Mouse (Mus musculus) neural tube, embryonic 12.5 days (tissue): ENCODE measurements at regions not wholly inside any gene's neighbourhood (a gene's known extent, or its start where the extent isn't known, plus 50 kb on each side); places are given as distances from the start of the nearest gene placed in this dataset.

ENCODE experiments used
- ATAC-seq: fragments of 200-750 bp; cut with Nextera tagmentation; 2 replicates; pipeline ENCODE4 v1.8.0; 2017; ENCODE audit warnings: low read depth, mild to moderate bottlenecking, moderate TSS enrichment, moderate library complexity; ENCODE audit not compliant: low FRiP score
- H3K27ac ChIP-seq: fragments of 300-500 bp; sonication (generic); 2 replicates; pipeline ENCODE4 v1.5.1; 2016
- H3K27me3 ChIP-seq: fragments of 300-500 bp; sonication (generic); replicated peaks from 2 replicates; pipeline ENCODE4 v1.6.1; 2016; ENCODE audit warnings: mild to moderate bottlenecking
- H3K36me3 ChIP-seq: fragments of 300-500 bp; sonication (generic); 2 replicates; pipeline ENCODE4 v1.6.1; 2016; ENCODE audit warnings: mild to moderate bottlenecking
- H3K4me1 ChIP-seq: fragments of 300-500 bp; sonication (generic); 2 replicates; pipeline ENCODE4 v1.6.1; 2016
- H3K4me2 ChIP-seq: fragments of 300-500 bp; sonication (generic); replicated peaks from 2 replicates; pipeline ENCODE4 v1.6.1; 2016; ENCODE audit warnings: mild to moderate bottlenecking
- H3K4me3 ChIP-seq: fragments of 300-500 bp; sonication (generic); 2 replicates; pipeline ENCODE4 v1.5.1; 2016
- H3K9ac ChIP-seq: fragments of 300-500 bp; sonication (generic); 2 replicates; pipeline ENCODE4 v1.6.1; 2016; ENCODE audit warnings: mild to moderate bottlenecking
- H3K9me3 ChIP-seq: fragments of 300-500 bp; sonication (generic); 2 replicates; pipeline ENCODE4 v1.6.1; 2016; ENCODE audit warnings: mild to moderate bottlenecking
- WGBS: fragments of 180-500 bp; shearing (Covaris S2); methylation state at CpG from one replicate; pipeline ENCODE4 v1.1.7; 2016; 5-methylcytosine and 5-hydroxymethylcytosine counted together

- Histone ChIP-seq H3K9me3 (no peaks in the 10 kb centered on the region), H3K9ac (no peak overlapping the region)
- ATAC-seq: no peak
These were observed 245.2 kb downstream of the Sv2b start for GRCm38 (mm10) chr7:75063816-75064215.

GRCm38 (mm10) chr7:75050231-75050630 lies 258.8 kb downstream of the Sv2b start:
- H3K4me1 ChIP-seq: no peaks in the 10 kb centered on the region
- WGBS: 76% methylated on average over 1 of the region's 1 CpGs
- no peak overlapping the region for H3K9ac ChIP-seq
- H3K27me3 ChIP-seq: no peaks in the 10 kb centered on the region
- H3K27ac ChIP-seq: no peak overlapping the region
- no peak overlapping the region for H3K4me3 ChIP-seq
- H3K4me2 ChIP-seq: no peak overlapping the region
- ATAC-seq: no peak
- H3K36me3 ChIP-seq: no peaks in the 10 kb centered on the region
- H3K9me3 ChIP-seq: no peaks in the 10 kb centered on the region

More at GRCm38 (mm10) chr7:75063816-75064215, 245.2 kb downstream of the Sv2b start:
- Histone ChIP-seq H3K4me1 (no peaks in the 10 kb centered on the region), H3K4me3 (no peak overlapping the region), H3K4me2 (no peak overlapping the region), H3K36me3 (no peaks in the 10 kb centered on the region), H3K27ac (no peak overlapping the region), H3K27me3 (no peaks in the 10 kb centered on the region)
- WGBS: 54% methylated on average over 2 of the region's 2 CpGs

GRCm38 (mm10) chr7:75049751-75050150 lies 259.3 kb downstream of the Sv2b start:
- Histone ChIP-seq H3K4me2 (no peak overlapping the region), H3K27me3 (no peaks in the 10 kb centered on the region), H3K27ac (no peak overlapping the region), H3K9me3 (no peaks in the 10 kb centered on the region), H3K4me3 (no peak overlapping the region), H3K4me1 (no peaks in the 10 kb centered on the region), H3K9ac (no peak overlapping the region), H3K36me3 (no peaks in the 10 kb centered on the region)
- no peak for ATAC-seq
- WGBS: 71% methylated on average over 5 of the region's 5 CpGs

GRCm38 (mm10) chr7:75048822-75049221 lies 260.2 kb downstream of the Sv2b start:
- Histone ChIP-seq H3K4me1 (no peaks in the 10 kb centered on the region), H3K27me3 (no peaks in the 10 kb centered on the region), H3K27ac (no peak overlapping the region), H3K4me3 (no peak overlapping the region), H3K4me2 (no peak overlapping the region), H3K9me3 (no peaks in the 10 kb centered on the region), H3K9ac (no peak overlapping the region), H3K36me3 (no peaks in the 10 kb centered on the region)
- no peak for ATAC-seq
- 86% methylated on average over 2 of the region's 2 CpGs for WGBS

- ATAC-seq: no peak
- Histone ChIP-seq H3K4me1 (no peaks in the 10 kb centered on the region), H3K36me3 (no peaks in the 10 kb centered on the region), H3K4me2 (no peak overlapping the region), H3K27ac (no peak overlapping the region), H3K9me3 (no peaks in the 10 kb centered on the region), H3K4me3 (no peak overlapping the region), H3K9ac (no peak overlapping the region), H3K27me3 (no peaks in the 10 kb centered on the region)
- WGBS: 90% methylated on average over 3 of the region's 3 CpGs
These were observed 261.2 kb downstream of the Sv2b start for GRCm38 (mm10) chr7:75047827-75048226.

GRCm38 (mm10) chr7:75040871-75041270 lies 268.2 kb downstream of the Sv2b start:
- H3K9me3 ChIP-seq: no peaks in the 10 kb centered on the region
- no peak overlapping the region for H3K4me2 ChIP-seq
- no peaks in the 10 kb centered on the region for H3K27me3 ChIP-seq
- ATAC-seq: no peak
- no peak overlapping the region for H3K27ac ChIP-seq
- no peak overlapping the region for H3K4me3 ChIP-seq
- WGBS: 78% methylated on average over 6 of the region's 6 CpGs
- H3K36me3 ChIP-seq: no peaks in the 10 kb centered on the region
- H3K4me1 ChIP-seq: no peaks in the 10 kb centered on the region
- H3K9ac ChIP-seq: no peak overlapping the region

- WGBS: 40% methylated on average over 2 of the region's 2 CpGs
- Histone ChIP-seq H3K27me3 (no peaks in the 10 kb centered on the region), H3K9ac (no peak overlapping the region), H3K36me3 (no peaks in the 10 kb centered on the region), H3K4me3 (no peak overlapping the region), H3K9me3 (no peaks in the 10 kb centered on the region), H3K4me2 (no peak overlapping the region), H3K4me1 (no peaks in the 10 kb centered on the region), H3K27ac (no peak overlapping the region)
- ATAC-seq: no peak
These were observed 282.9 kb downstream of the Sv2b start for GRCm38 (mm10) chr7:75026191-75026590.

GRCm38 (mm10) chr7:75021966-75022365 lies 287.1 kb downstream of the Sv2b start:
- Histone ChIP-seq H3K27ac (no peak overlapping the region), H3K36me3 (no peaks in the 10 kb centered on the region), H3K4me1 (no peaks in the 10 kb centered on the region), H3K9ac (no peak overlapping the region), H3K4me2 (no peak overlapping the region), H3K27me3 (no peaks in the 10 kb centered on the region), H3K9me3 (no peaks in the 10 kb centered on the region), H3K4me3 (no peak overlapping the region)
- no peak for ATAC-seq
- 53% methylated on average over 6 of the region's 6 CpGs for WGBS

GRCm38 (mm10) chr7:75018640-75019039 lies 290.4 kb downstream of the Sv2b start:
- H3K9ac ChIP-seq: no peak overlapping the region
- H3K4me2 ChIP-seq: no peak overlapping the region
- H3K27me3 ChIP-seq: no peaks in the 10 kb centered on the region
- no peaks in the 10 kb centered on the region for H3K9me3 ChIP-seq
- no peaks in the 10 kb centered on the region for H3K4me1 ChIP-seq
- 72% methylated on average over 7 of the region's 7 CpGs for WGBS
- no peaks in the 10 kb centered on the region for H3K36me3 ChIP-seq
- H3K4me3 ChIP-seq: no peak overlapping the region
- no peak for ATAC-seq
- no peak overlapping the region for H3K27ac ChIP-seq

GRCm38 (mm10) chr7:75008481-75008880 lies 300.6 kb downstream of the Sv2b start:
- Histone ChIP-seq H3K27me3 (no peaks in the 10 kb centered on the region), H3K4me2 (no peak overlapping the region), H3K4me3 (no peak overlapping the region), H3K9me3 (no peaks in the 10 kb centered on the region), H3K36me3 (no peaks in the 10 kb centered on the region), H3K9ac (no peak overlapping the region), H3K4me1 (no peaks in the 10 kb centered on the region), H3K27ac (no peak overlapping the region)
- 81% methylated on average over 2 of the region's 2 CpGs for whole genome bisulfite sequencing
- no peak for ATAC-seq

- Histone ChIP-seq H3K27ac (no peak overlapping the region), H3K4me1 (no peaks in the 10 kb centered on the region), H3K27me3 (no peaks in the 10 kb centered on the region), H3K36me3 (no peaks in the 10 kb centered on the region), H3K4me2 (no peak overlapping the region), H3K4me3 (no peak overlapping the region), H3K9ac (no peak overlapping the region), H3K9me3 (no peaks in the 10 kb centered on the region)
- ATAC-seq: no peak
- WGBS: 88% methylated on average over 2 of the region's 2 CpGs
These were observed 318.9 kb downstream of the Sv2b start for GRCm38 (mm10) chr7:74990198-74990597.

GRCm38 (mm10) chr7:74979479-74979878 lies 329.6 kb downstream of the Sv2b start:
- H3K4me3 ChIP-seq: no peak overlapping the region
- 49% methylated on average over 2 of the region's 2 CpGs for WGBS
- no peak for ATAC-seq
- no peaks in the 10 kb centered on the region for H3K36me3 ChIP-seq
- no peak overlapping the region for H3K4me2 ChIP-seq
- no peaks in the 10 kb centered on the region for H3K27me3 ChIP-seq
- no peak overlapping the region for H3K9ac ChIP-seq
- H3K27ac ChIP-seq: no peak overlapping the region
- no peaks in the 10 kb centered on the region for H3K4me1 ChIP-seq
- H3K9me3 ChIP-seq: no peaks in the 10 kb centered on the region

GRCm38 (mm10) chr7:74975986-74976385 lies 333.1 kb downstream of the Sv2b start:
- no peaks in the 10 kb centered on the region for H3K27me3 ChIP-seq
- H3K36me3 ChIP-seq: no peaks in the 10 kb centered on the region
- no peak for ATAC-seq
- H3K9me3 ChIP-seq: no peaks in the 10 kb centered on the region
- H3K9ac ChIP-seq: no peak overlapping the region
- no peak overlapping the region for H3K4me3 ChIP-seq
- H3K4me1 ChIP-seq: no peaks in the 10 kb centered on the region
- H3K27ac ChIP-seq: no peak overlapping the region
- no peak overlapping the region for H3K4me2 ChIP-seq
